Mouse (Mus musculus) R1 (cell line): ENCODE data around the gene Tsc22d3.

ENCODE experiments used
- DNase-seq: peaks from one replicate; pipeline ENCODE4 v3.0.0-alpha.2; 2018; ENCODE audit warnings: low read depth, low spot score

Gene Tsc22d3

GRCm38 (mm10) chrX:140600410-140601109 lies at the start of gene Tsc22d3:
Tsc22d3 (minus strand) TSS chrX:140600659.
- DNase-seq, result peak; percentile 60

DNA sequence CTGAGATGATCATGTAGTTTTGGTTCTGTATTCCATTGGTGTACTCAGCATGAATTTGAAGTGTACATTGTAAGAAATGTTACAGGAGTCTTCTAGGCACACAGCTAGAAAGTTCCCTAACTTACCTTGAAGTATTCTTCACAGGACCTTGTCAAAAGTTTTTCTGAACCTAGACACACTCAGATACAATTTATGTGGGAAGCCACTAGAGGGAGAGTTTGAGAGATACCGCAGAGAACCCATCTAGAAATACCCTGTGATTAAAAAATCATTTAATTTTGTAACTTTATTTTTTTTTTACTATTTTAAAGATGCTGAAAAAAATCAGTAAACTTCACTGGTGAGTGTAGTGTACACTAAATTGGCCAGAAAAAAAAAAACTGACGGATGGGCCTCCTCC lies 39.1 kb upstream of the Tsc22d3 start:
- no peak for DNase-seq

GRCm38 (mm10) chrX:140638028-140638427 lies 37.6 kb upstream of the Tsc22d3 start:
- peak; percentile 13 for DNase-seq

- DNase-seq, result peak; percentile 47
Measured at GRCm38 (mm10) chrX:140624875-140625594, 24.6 kb upstream of the Tsc22d3 start.

GRCm38 (mm10) chrX:140609938-140610337 lies 9.5 kb upstream of the Tsc22d3 start:
- no peak for DNase-seq

DNA sequence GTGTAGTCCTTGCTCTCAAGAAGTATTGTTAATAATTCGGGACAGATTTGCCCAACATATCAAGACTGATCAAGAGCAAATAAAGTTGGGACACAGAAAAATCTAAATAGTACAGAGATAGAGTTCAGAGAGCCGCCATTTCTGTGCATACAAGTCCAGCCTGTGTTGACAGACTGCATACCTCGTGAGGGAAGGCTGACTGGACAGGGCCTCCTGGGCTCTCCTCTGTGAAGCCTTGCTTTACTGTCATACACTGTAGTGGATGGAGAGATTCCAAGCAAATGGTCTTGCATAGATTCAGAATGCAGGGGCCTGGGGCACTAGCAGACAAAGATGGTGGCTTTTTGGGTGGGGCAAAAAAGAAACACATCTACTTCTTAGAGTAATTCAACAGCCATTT lies 1.4 kb upstream of the Tsc22d3 start:
- no peak for DNase-seq

- no peak for DNase-seq
Measured at GRCm38 (mm10) chrX:140601311-140601710, 852 bp upstream of the Tsc22d3 start.

DNA sequence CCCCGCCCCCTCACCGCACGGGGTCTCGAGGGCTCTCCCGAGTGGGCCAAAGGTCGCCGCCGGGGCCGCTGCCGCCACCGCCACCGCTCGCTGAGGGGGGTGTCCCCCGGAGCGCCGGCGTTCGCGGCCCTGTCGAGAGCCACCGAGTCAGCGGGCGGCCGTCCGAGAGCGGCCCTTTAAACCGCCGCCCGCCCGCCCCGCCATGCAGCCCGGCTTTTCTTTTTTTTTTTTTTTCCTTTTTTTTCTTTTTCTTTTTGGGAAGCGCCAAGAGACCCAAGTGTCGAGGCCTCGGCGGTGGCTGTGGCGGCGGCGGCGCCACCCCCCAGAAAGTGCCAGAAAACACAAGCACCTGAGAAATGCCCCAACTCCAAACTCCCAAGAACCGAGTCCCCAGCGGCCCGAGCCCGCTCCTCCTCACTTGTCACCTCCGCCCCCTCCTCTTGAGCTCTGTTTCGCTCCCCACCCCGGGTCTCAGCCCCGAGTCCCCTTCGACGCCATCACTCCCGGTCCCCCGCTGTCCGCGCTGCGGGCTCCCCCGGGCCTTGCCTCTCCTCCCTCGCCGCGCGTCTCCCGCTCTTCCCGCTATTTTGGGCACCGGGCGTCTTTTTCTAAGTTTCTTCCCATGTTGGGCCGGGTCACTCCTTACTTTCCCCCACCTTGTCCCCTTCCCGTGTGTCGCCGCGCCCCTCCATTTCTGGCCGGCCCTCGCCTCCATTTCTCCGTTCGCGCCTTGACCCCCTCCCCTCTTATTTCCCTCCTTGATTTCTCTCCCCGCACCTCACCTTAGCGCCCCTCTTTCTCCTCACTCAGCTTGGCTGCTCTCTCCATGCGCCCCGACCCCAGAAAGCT lies 674 bp downstream of the Tsc22d3 start:
- peak; percentile 10 for DNase-seq

- peak; percentile 7 for DNase-seq
Measured at GRCm38 (mm10) chrX:140598850-140599560, 1.5 kb downstream of the Tsc22d3 start.

DNA sequence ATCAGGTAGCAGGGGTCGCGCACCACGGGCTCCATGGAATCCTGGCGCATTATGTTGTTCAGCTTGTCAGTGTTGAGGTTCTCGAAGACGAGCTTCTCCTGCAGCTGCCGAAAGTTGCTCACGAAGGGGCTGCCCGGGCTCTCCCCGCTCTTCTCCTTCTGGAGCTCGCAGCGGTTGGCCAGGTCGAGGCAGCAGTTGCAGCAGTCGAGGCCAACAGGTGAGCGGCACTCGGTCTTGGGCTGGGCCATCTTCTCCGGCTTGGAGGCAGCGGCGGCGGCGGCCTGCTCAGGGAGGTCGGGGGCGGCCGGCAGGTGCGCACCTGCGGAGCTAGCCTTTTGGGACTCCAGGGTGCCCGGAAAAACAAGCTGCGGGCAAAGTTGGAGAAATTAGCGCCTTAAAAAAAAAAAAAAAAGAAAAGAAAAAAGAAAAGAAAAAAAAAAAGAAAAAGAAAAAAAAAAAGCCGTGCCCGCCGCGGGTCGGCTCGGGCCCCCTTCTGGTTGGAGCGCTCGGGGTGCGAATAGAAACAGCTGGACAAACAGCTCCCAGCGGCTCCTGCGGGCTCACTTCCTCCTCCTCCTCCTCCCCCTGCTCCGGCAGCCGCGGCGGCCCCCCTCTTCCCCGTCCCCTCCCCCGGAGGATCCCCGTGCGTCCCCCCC lies 2.1 kb downstream of the Tsc22d3 start:
- DNase-seq, result peak; percentile 10

- DNase-seq, result no peak
Measured at GRCm38 (mm10) chrX:140591176-140591575, 9.3 kb downstream of the Tsc22d3 start.

DNA sequence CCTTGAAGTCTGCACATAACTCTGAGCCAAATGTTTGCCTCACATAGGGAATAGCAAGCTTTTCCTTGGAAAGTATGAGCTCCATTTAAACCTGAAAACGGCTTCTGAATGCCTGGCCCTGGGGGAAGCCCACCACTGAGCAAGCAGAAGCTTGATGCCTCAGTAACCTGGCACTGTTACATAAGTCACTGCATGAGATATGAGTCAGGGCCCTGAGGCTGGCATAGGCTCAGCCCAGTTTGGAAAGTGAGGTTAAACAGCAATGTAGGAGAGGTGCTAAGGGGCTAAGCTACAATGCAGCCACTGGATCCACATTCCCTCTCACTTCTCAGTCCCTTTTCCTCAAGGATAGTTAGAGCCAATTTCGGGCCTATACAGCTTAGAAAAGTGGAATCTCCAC lies 10.3 kb downstream of the Tsc22d3 start:
- DNase-seq, result no peak

GRCm38 (mm10) chrX:140589194-140589751 lies 11.2 kb downstream of the Tsc22d3 start:
- DNase-seq, result no peak

DNA sequence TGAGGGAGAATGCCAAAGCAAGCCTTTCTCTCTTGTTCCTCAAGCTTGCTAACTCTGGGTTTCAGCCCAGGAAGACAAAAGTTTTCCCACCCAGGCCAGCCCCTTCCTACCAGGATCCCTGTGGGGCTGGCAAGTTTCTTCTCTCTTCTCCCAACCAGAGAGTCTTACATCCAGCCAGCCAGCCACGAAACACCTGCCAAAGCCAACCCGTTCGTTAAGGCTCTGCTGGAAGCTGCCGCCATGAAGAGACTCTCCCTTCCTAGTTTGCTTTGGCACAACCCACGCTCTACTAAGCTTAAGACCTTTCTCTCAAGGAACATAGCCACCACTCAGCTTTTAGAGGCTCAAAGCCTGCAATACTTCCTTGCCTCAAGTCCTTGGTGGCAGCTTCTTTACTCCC lies 11.9 kb downstream of the Tsc22d3 start:
- DNase-seq, result no peak

DNA sequence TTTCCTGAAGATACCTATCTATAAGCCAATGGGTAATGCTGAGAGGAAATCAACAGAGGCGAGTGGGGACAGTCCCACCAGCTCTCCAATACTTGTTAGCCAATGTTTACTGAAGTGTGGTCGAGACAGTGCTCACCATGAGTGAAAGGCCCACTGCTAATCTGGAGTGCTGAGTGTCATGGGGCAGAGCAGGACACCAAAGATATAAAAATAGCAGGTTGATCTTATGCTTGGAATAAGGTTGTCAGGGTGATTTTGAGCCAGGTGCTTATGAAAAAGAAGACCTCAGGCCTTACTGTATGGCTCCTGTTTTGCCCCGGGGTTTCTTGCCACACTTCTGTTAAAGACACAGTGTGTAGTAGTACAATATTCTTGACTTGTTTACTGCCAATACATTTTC lies 20.0 kb downstream of the Tsc22d3 start:
- DNase-seq, result no peak

GRCm38 (mm10) chrX:140575636-140576035 lies 24.8 kb downstream of the Tsc22d3 start:
- no peak for DNase-seq

- no peak for DNase-seq
Measured at GRCm38 (mm10) chrX:140575200-140575599, 25.3 kb downstream of the Tsc22d3 start.

DNA sequence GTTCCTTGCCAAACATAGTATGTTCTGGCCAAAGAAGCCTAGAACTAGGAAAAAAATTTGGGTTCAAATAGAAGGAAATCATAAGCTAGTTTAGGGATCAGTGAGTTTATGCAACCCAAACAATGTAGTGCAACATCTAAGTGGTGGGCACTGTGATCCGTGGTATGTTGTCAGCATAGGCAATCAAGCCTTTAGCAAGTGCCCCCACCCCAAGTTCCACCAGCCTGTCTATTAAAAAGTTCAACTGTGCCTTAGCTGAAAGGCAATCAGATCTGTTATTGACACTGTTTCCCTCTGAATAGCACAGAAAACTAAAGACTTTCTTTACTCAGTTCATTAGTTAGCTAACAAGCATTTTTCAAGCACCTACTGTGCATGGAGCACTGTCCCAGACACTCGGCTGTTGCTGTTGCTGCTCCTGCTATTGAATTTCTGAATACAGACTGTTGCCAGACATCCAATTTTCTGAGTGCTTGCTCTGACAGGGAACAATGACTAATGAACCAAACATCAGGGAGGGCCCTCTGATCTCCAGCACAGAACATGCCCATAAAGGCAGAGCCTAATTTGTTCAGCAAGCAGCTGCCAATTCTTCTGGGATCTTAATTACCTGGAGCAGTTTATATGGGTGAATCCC lies 27.6 kb downstream of the Tsc22d3 start:
- DNase-seq, result no peak

- DNase-seq, result no peak
Measured at GRCm38 (mm10) chrX:140569595-140569994, 30.9 kb downstream of the Tsc22d3 start.

DNA sequence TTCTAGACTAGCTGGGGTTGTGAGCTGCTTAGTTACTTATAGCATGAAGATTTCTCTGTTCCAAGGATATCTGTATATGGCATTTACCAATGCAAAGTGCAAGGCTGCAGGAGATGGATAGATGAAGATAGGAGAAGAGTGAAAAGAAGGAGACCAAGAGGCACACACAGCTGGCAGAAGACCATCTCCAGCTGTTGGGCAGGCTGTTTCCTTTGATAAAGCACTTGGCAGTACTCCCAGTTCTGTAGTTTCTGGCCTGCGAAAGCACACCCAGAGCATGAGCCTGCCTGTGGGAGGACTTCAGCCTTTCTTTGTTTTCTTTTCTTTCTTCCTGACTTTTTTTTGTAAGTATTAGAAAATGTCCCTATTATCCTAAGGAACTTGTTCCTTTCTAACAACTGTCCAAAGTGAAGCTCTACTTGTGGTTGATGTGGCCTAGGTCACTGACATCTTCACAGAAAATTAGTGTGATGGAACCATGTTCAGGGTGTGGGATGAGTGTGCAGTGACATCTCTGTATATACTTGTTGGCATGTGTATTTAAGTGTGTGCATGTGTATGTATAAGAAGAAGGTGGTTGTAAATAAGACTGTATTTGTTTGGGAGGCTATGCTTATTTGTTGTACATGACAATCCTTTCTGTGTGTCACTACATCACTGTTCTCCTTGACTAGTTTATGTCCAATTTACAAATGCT lies 32.6 kb downstream of the Tsc22d3 start:
- no peak for DNase-seq
